Mouse (Mus musculus) testis, adult 2 months (tissue): Measurements from ENCODE around the gene Ahcyl2. TPM values are rescaled to one million over a fixed set of nuclear protein-coding genes. Genes with fewer than 3 reads are reported as not detected.

Experiments used
- H3K27ac ChIP-seq: fragments of 200-500 bp; 2 replicates; pipeline ENCODE4 v1.5.1; 2012; ENCODE audit warnings: low read depth, low read length; ENCODE audit not compliant: control insufficient read depth, insufficient read depth
- H3K27me3 ChIP-seq: fragments of 200-500 bp; 2 replicates; pipeline ENCODE4 v1.6.1; 2012; ENCODE audit warnings: mild to moderate bottlenecking, low read length, moderate library complexity; ENCODE audit not compliant: control insufficient read depth, insufficient read depth
- H3K36me3 ChIP-seq: fragments of 200-500 bp; 2 replicates; pipeline ENCODE4 v1.6.1; 2012; ENCODE audit warnings: mild to moderate bottlenecking, low read length; ENCODE audit not compliant: control insufficient read depth, insufficient read depth
- H3K4me1 ChIP-seq: fragments of 200-500 bp; 2 replicates; pipeline ENCODE4 v1.6.1; 2012; ENCODE audit warnings: low read length; ENCODE audit not compliant: control insufficient read depth, insufficient read depth
- H3K4me3 ChIP-seq: fragments of 200-500 bp; 2 replicates; pipeline ENCODE4 v1.5.1; 2012; ENCODE audit warnings: low read depth, mild to moderate bottlenecking, low read length, moderate library complexity, mixed read lengths; ENCODE audit not compliant: control insufficient read depth
- CTCF ChIP-seq: fragments of 200-500 bp; IDR thresholded peaks from 2 replicates; pipeline ENCODE4 v1.5.1; 2012; ENCODE audit warnings: low read depth, mild to moderate bottlenecking, inconsistent platforms, low read length, moderate library complexity; ENCODE audit not compliant: control insufficient read depth, insufficient read depth, insufficient replicate concordance
- POLR2A ChIP-seq: fragments of 200-500 bp; IDR thresholded peaks from 2 replicates; pipeline ENCODE4 v1.6.1; 2012; ENCODE audit warnings: low read depth, mild to moderate bottlenecking, inconsistent platforms, low read length, moderate library complexity; ENCODE audit not compliant: control insufficient read depth
- polyA plus RNA-seq: library from polyadenylated mRNA; depleted of rRNA; stranded (reverse); fragments of >200 nt; gene quantifications from 2 replicates; pipeline ENCODE4 v1.2.3, GENCODE M21; 2012

Gene Ahcyl2
- polyA plus RNA-seq, 1 experiment: 118 TPM

- Histone ChIP-seq H3K4me1 (peaks cover 3% of the 10 kb centered on the region), H3K36me3 (no peaks in the 10 kb centered on the region), H3K27me3 (no peaks in the 10 kb centered on the region), H3K27ac (no peak overlapping the region), H3K4me3 (no peak overlapping the region)
- TF ChIP-seq POLR2A (no peak), CTCF (no peak)
These were observed 4.4 kb downstream of the Ahcyl2 start for GRCm38 (mm10) chr6:29772236-29772635.

GRCm38 (mm10) chr6:29774161-29774560, 6.3 kb downstream of the Ahcyl2 start:
- no peak for TF ChIP-seq POLR2A
- TF ChIP-seq CTCF: no peak
- no peaks in the 10 kb centered on the region for H3K36me3 ChIP-seq
- no peaks in the 10 kb centered on the region for H3K27me3 ChIP-seq
- no peak overlapping the region for H3K27ac ChIP-seq
- H3K4me1 ChIP-seq: peaks cover 3% of the 10 kb centered on the region
- H3K4me3 ChIP-seq: no peak overlapping the region

- TF ChIP-seq POLR2A (no peak), CTCF (no peak)
- H3K27me3 ChIP-seq: no peaks in the 10 kb centered on the region
- H3K4me1 ChIP-seq: peaks cover 2% of the 10 kb centered on the region
- no peak overlapping the region for H3K4me3 ChIP-seq
- H3K27ac ChIP-seq: no peak overlapping the region
- H3K36me3 ChIP-seq: no peaks in the 10 kb centered on the region
These were observed 7.8 kb downstream of the Ahcyl2 start for GRCm38 (mm10) chr6:29775609-29776008.

GRCm38 (mm10) chr6:29776542-29777237, 8.9 kb downstream of the Ahcyl2 start:
- TF ChIP-seq POLR2A: no peak
- no peak for TF ChIP-seq CTCF
- no peak overlapping the region for H3K27ac ChIP-seq
- H3K4me1 ChIP-seq: no peaks in the 10 kb centered on the region
- H3K27me3 ChIP-seq: no peaks in the 10 kb centered on the region
- H3K4me3 ChIP-seq: no peak overlapping the region
- H3K36me3 ChIP-seq: no peaks in the 10 kb centered on the region

- H3K4me1 ChIP-seq: no peaks in the 10 kb centered on the region
- no peaks in the 10 kb centered on the region for H3K27me3 ChIP-seq
- no peaks in the 10 kb centered on the region for H3K36me3 ChIP-seq
- no peak overlapping the region for H3K27ac ChIP-seq
- H3K4me3 ChIP-seq: no peak overlapping the region
- TF ChIP-seq POLR2A (no peak), CTCF (no peak)
These were observed 9.4 kb downstream of the Ahcyl2 start for GRCm38 (mm10) chr6:29777238-29777555.

- Histone ChIP-seq H3K4me3 (no peak overlapping the region), H3K36me3 (no peaks in the 10 kb centered on the region), H3K27ac (no peak overlapping the region), H3K4me1 (no peaks in the 10 kb centered on the region), H3K27me3 (no peaks in the 10 kb centered on the region)
- TF ChIP-seq CTCF: no peak
- no peak for TF ChIP-seq POLR2A
These were observed 12.3 kb downstream of the Ahcyl2 start for GRCm38 (mm10) chr6:29780082-29780481.

GRCm38 (mm10) chr6:29780571-29780970, 12.8 kb downstream of the Ahcyl2 start:
- TF ChIP-seq POLR2A: no peak
- no peak for TF ChIP-seq CTCF

GRCm38 (mm10) chr6:29782239-29782638, 14.4 kb downstream of the Ahcyl2 start:
- no peaks in the 10 kb centered on the region for H3K4me1 ChIP-seq
- no peak overlapping the region for H3K4me3 ChIP-seq
- H3K27me3 ChIP-seq: no peaks in the 10 kb centered on the region
- no peaks in the 10 kb centered on the region for H3K36me3 ChIP-seq
- H3K27ac ChIP-seq: no peak overlapping the region
- no peak for TF ChIP-seq CTCF
- no peak for TF ChIP-seq POLR2A

More at GRCm38 (mm10) chr6:29780571-29780970, 12.8 kb downstream of the Ahcyl2 start:
- Histone ChIP-seq H3K4me3 (no peak overlapping the region), H3K36me3 (no peaks in the 10 kb centered on the region), H3K27me3 (no peaks in the 10 kb centered on the region), H3K4me1 (no peaks in the 10 kb centered on the region), H3K27ac (no peak overlapping the region)
